Mouse (Mus musculus) midbrain, embryonic 16.5 days (tissue): Measurements from ENCODE around the gene Ccdc191. TPM values are rescaled to one million over a fixed set of nuclear protein-coding genes. Genes with fewer than 3 reads are reported as not detected.

ENCODE experiments used
- microRNA-seq: library from miRNA; unstranded; fragments of <30 nt; microRNA quantifications from one replicate; pipeline ENCODE4, GENCODE M21; 2017
- polyA plus RNA-seq: library from polyadenylated mRNA; unstranded; fragments of >200 nt; fragmentation: Nextera tagmentation; extraction: Ambion mirVana; gene quantifications from 2 replicates; pipeline ENCODE4 v1.2.1, GENCODE M21; 2015

The Ccdc191 gene
- polyA plus RNA-seq, 1 experiment from 2014 or later, result 6.8 TPM

Small RNAs within 50 kb of the gene (microRNA-seq; reads per million reads assigned to microRNA genes)
- not detected for gene Mir3470b

Other genes with a start within 250 kb of the Ccdc191 start
- not detected in 2 replicates for gene Tigit, start 225.7 kb upstream of the Ccdc191 start, polyA plus RNA-seq
- gene Drd3, start 135.8 kb upstream of the Ccdc191 start, polyA plus RNA-seq, result not detected in 2 replicates
- 19.0 and 19.6 TPM in 2 replicates for gene Qtrt2, start 37.0 kb downstream of the Ccdc191 start, polyA plus RNA-seq
- gene Zdhhc23, start 90.0 kb downstream of the Ccdc191 start, polyA plus RNA-seq, result 4.9 and 5.1 TPM in 2 replicates
- 2.8 and 4.3 TPM in 2 replicates for gene Gramd1c, start 173.5 kb downstream of the Ccdc191 start, polyA plus RNA-seq
- gene Atp6v1a, start 249.9 kb downstream of the Ccdc191 start, polyA plus RNA-seq, result 144 and 172 TPM in 2 replicates